Mouse (Mus musculus) megakaryocyte, embryonic 14.5 days (primary cell): ENCODE results near the gene Fcrl1.

Source experiments
- FLI1 ChIP-seq: IDR thresholded peaks from 2 replicates; pipeline ENCODE4 v1.6.1; 2012; ENCODE audit warnings: low read length, inconsistent platforms, mixed read lengths
- GATA1 ChIP-seq: IDR thresholded peaks from 3 replicates; pipeline ENCODE4 v1.6.1; 2012; ENCODE audit warnings: mixed read lengths, low read length, inconsistent platforms, borderline replicate concordance

DNA sequence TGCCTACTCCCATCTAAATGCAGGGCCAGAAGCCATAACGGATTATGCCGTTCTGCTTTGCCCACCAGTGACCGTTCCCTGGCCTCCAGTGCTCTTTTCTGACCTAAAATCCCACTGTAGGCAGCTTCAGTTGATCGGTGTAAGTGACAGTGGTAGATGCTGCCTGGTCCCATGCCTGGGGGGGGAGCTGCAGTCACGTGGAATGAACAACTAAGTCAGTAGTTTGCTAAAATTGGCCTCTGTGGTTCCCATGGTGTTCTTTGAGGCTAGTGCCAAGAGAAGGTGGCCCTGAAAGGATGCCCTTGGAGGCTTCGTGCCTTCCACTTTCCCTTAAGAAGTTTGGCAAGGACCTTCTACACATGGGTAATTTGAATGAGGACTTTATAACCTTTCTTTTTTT lies 15.7 kb upstream of the Fcrl1 start:
- TF ChIP-seq GATA1 (no peak), FLI1 (no peak)
